Mouse (Mus musculus) heart, postnatal 0 days (tissue): ENCODE results near the gene Rprd2.

Source experiments
- CTCF ChIP-seq: IDR thresholded peaks from 2 replicates; pipeline ENCODE4 v1.5.1; 2016; ENCODE audit warnings: antibody characterized with exemption, control low read depth, low read depth
- EP300 ChIP-seq: IDR thresholded peaks from 2 replicates; pipeline ENCODE4 v1.6.1; 2016; ENCODE audit warnings: antibody characterized with exemption, low read depth

DNA sequence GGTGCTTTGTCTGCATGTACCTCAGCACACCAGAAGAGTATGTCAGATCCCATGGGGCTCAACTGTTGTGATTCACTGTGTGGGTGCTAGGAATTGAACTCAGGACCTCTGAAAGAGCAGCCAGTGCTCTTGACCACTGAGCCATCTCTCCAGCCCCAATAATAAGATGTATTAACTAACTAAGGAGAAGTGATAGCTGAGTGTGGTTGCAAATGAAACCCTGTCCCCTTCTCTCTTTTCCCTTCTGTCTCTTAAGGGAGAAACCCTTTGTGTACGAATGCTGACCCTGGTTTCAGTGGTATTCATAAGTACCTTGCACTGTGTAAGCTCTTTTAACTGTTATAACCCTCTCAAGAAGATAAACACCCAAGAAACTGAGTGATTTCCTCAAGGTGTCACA lies 102.6 kb downstream of the Rprd2 start:
- TF ChIP-seq CTCF (no peak), EP300 (no peak)
